Mouse (Mus musculus) forebrain, embryonic 16.5 days (tissue): ENCODE results near the gene Angptl6. TPM values are rescaled to one million over a fixed set of nuclear protein-coding genes. Genes with fewer than 3 reads are reported as not detected.

Experiments
- ATAC-seq: fragments of 200-750 bp; cut with Nextera tagmentation; 2 replicates; pipeline ENCODE4 v1.8.0; 2017; ENCODE audit warnings: mild to moderate bottlenecking, moderate library complexity
- H3K27ac ChIP-seq: fragments of 300-500 bp; sonication (generic); 2 replicates; pipeline ENCODE4 v1.5.1; 2014; ENCODE audit warnings: low read length, control low read depth
- H3K27me3 ChIP-seq: fragments of 300-500 bp; sonication (generic); replicated peaks from 2 replicates; pipeline ENCODE4 v1.6.1; 2014; ENCODE audit warnings: low read length; ENCODE audit not compliant: control insufficient read depth, insufficient read depth
- H3K36me3 ChIP-seq: fragments of 300-500 bp; sonication (generic); 2 replicates; pipeline ENCODE4 v1.6.1; 2014; ENCODE audit not compliant: control insufficient read depth, insufficient read depth
- H3K4me1 ChIP-seq: fragments of 300-500 bp; sonication (generic); replicated peaks from 2 replicates; pipeline ENCODE4 v1.6.1; 2014; ENCODE audit warnings: low read length; ENCODE audit not compliant: control insufficient read depth, insufficient read depth
- H3K4me2 ChIP-seq: fragments of 300-500 bp; sonication (generic); 2 replicates; pipeline ENCODE4 v1.6.1; 2014; ENCODE audit warnings: mild to moderate bottlenecking, low read length, control low read depth
- H3K4me3 ChIP-seq: fragments of 300-500 bp; sonication (generic); replicated peaks from 2 replicates; pipeline ENCODE4 v1.5.1; 2014; ENCODE audit warnings: mild to moderate bottlenecking, low read length, control low read depth
- H3K9ac ChIP-seq: fragments of 300-500 bp; sonication (generic); replicated peaks from 2 replicates; pipeline ENCODE4 v1.6.1; 2014; ENCODE audit warnings: low read depth, low read length, control low read depth
- H3K9me3 ChIP-seq: fragments of 300-500 bp; sonication (generic); 2 replicates; pipeline ENCODE4 v1.6.1; 2016; ENCODE audit warnings: low read length; ENCODE audit not compliant: control insufficient read depth
- WGBS: fragments of 180-500 bp; shearing (Covaris S2); extraction: QIAGEN DNeasy Blood & Tissue Kit; methylation state at CpG from one replicate; pipeline ENCODE4 v1.1.7; 2014; 5-methylcytosine and 5-hydroxymethylcytosine counted together
- polyA plus RNA-seq: library from polyadenylated mRNA; unstranded; fragments of >200 nt; fragmentation: Nextera tagmentation; extraction: Ambion mirVana; gene quantifications from 2 replicates; pipeline ENCODE4 v1.2.1, GENCODE M21; 2015

Gene Angptl6
- polyA plus RNA-seq, 1 experiment from 2014 or later: 20.2 TPM

- Histone ChIP-seq H3K4me1 (peaks cover 3% of the 10 kb centered on the region), H3K36me3 (no peaks in the 10 kb centered on the region), H3K4me3 (no peak overlapping the region), H3K4me2 (no peak overlapping the region), H3K9me3 (no peaks in the 10 kb centered on the region), H3K27ac (no peak overlapping the region), H3K27me3 (peaks cover 19% of the 10 kb centered on the region), H3K9ac (no peak overlapping the region)
- ATAC-seq: no peak
- 90% methylated on average over 12 of the region's 12 CpGs for WGBS
These were observed 6.0 kb downstream of the Angptl6 start for GRCm38 (mm10) chr9:20873521-20873920.

- H3K36me3 ChIP-seq: no peaks in the 10 kb centered on the region
- peaks cover 3% of the 10 kb centered on the region for H3K4me1 ChIP-seq
- 88% methylated on average over 10 of the region's 10 CpGs for WGBS
- no peak overlapping the region for H3K27ac ChIP-seq
- ATAC-seq: no peak
- H3K9ac ChIP-seq: no peak overlapping the region
- H3K4me2 ChIP-seq: no peak overlapping the region
- no peak overlapping the region for H3K4me3 ChIP-seq
- peaks cover 23% of the 10 kb centered on the region for H3K27me3 ChIP-seq
- no peaks in the 10 kb centered on the region for H3K9me3 ChIP-seq
These were observed 6.5 kb downstream of the Angptl6 start for GRCm38 (mm10) chr9:20872991-20873390.

- Histone ChIP-seq H3K4me3 (no peak overlapping the region), H3K4me2 (no peak overlapping the region), H3K27me3 (peaks cover 31% of the 10 kb centered on the region), H3K4me1 (no peaks in the 10 kb centered on the region), H3K36me3 (no peaks in the 10 kb centered on the region), H3K27ac (no peak overlapping the region), H3K9ac (no peak overlapping the region), H3K9me3 (no peaks in the 10 kb centered on the region)
- no peak for ATAC-seq
- WGBS: 74% methylated on average over 12 of the region's 12 CpGs
These were observed 9.0 kb downstream of the Angptl6 start for GRCm38 (mm10) chr9:20870211-20871173.

- Histone ChIP-seq H3K27me3 (peaks cover 33% of the 10 kb centered on the region), H3K27ac (no peak overlapping the region), H3K4me3 (peak overlapping the region; percentile 42; the same call in 1 of the 2 replicates), H3K9me3 (no peaks in the 10 kb centered on the region), H3K9ac (no peak overlapping the region), H3K4me1 (no peaks in the 10 kb centered on the region), H3K4me2 (peak overlapping the region; percentile 45), H3K36me3 (no peaks in the 10 kb centered on the region)
- WGBS: 9% methylated on average over 19 of the region's 19 CpGs
- no peak for ATAC-seq
These were observed 10.3 kb downstream of the Angptl6 start for GRCm38 (mm10) chr9:20869246-20869645.

DNA sequence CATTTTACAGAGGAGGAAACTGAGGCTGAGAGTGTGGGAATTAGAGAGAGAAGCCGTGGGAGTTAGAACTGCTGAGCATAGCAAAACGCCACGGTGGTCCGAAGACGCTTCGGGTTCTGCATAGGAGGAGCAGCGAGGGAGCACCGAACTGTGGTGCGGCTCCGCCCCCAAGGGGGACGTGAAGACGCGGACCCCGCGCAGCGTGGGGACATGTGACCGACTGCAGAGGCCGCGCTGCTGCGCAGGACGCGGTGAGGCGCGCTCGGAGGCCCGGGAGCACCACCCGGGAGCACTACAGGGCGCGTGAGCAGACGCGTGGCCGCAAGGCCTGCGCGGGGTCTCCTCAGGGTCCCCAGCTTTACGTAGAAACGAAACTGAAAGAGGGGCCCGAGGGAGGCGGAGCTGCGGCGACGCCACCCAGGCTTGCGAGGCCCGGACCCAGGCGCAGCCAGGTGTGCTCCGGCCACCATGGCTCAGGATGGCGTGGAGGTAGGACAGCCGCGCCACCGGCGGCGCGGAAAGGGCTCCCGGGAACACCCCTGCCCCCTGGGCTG is 11.0 kb downstream of the Angptl6 start, which contains the start of gene A230050P20Rik:
Gene A230050P20Rik (plus strand): TSS at position 195 of the 554 bp plus-strand sequence.
- ATAC-seq: peak; percentile 50; the same call in 1 of the 2 replicates
- peaks cover 33% of the 10 kb centered on the region for H3K27me3 ChIP-seq
- no peaks in the 10 kb centered on the region for H3K4me1 ChIP-seq
- no peaks in the 10 kb centered on the region for H3K36me3 ChIP-seq
- no peak within 1 kb of the TSS for H3K27ac ChIP-seq
- peak within 1 kb of the TSS; percentile 41 for H3K9ac ChIP-seq
- peak within 1 kb of the TSS; percentile 42 for H3K4me3 ChIP-seq
- 9% methylated on average over 52 of the region's 53 CpGs for WGBS
- H3K4me2 ChIP-seq: peak within 1 kb of the TSS; percentile 45
- no peaks in the 10 kb centered on the region for H3K9me3 ChIP-seq

DNA sequence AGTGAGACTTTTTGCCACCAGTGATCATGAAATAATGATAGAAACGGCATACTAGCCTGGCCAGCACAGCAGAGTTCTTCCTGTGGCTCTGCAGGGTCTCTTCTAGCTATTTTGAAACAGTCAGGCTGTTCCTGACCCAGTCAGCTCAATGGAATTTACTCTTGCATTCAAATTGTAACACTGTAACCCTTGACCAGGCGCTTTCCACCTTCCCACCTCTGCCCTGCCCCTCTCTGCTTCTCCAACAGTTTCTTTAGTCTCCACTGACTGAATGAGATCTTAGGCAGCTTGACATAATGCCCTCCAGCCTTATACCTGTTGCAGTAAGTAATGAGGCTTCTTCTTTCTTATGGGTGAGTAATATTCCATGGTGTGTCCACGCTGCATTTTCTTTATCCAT is 12.6 kb downstream of the Angptl6 start:
- ATAC-seq: no peak
- Histone ChIP-seq H3K9ac (no peak overlapping the region), H3K27me3 (peaks cover 33% of the 10 kb centered on the region), H3K4me2 (no peak overlapping the region), H3K4me1 (no peaks in the 10 kb centered on the region), H3K36me3 (no peaks in the 10 kb centered on the region), H3K9me3 (no peaks in the 10 kb centered on the region), H3K4me3 (no peak overlapping the region), H3K27ac (no peak overlapping the region)
- WGBS: 59% methylated on average over 3 of the region's 3 CpGs

- no peaks in the 10 kb centered on the region for H3K36me3 ChIP-seq
- no peak overlapping the region for H3K4me2 ChIP-seq
- peaks cover 2% of the 10 kb centered on the region; the same call in 1 of the 2 replicates for H3K27me3 ChIP-seq
- ATAC-seq: no peak
- no peaks in the 10 kb centered on the region for H3K9me3 ChIP-seq
- no peak overlapping the region for H3K4me3 ChIP-seq
- H3K27ac ChIP-seq: no peak overlapping the region
- no peak overlapping the region for H3K9ac ChIP-seq
- 65% methylated on average over 4 of the region's 4 CpGs for WGBS
- H3K4me1 ChIP-seq: no peaks in the 10 kb centered on the region
These were observed 17.3 kb downstream of the Angptl6 start for GRCm38 (mm10) chr9:20862225-20862624.

DNA sequence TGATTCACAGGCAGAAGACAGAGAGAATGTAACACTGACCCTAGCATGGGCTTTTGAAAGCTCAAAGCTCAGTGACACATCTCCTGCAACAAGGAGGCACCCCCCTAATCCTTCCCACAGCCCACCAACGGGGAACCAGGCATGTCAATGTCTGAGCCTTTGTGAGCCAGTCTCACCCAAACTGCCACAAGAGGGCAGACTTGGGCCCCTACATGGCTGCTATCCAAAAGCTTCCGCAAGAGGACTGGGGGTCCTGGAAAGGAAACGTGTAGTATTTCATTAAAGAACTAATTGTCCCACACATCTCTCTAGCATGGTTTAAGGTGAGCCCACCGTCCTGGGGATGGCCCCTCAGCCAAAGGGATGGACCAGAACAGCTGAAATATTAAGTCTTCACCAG is 17.7 kb downstream of the Angptl6 start:
- no peak for ATAC-seq
- H3K4me1 ChIP-seq: no peaks in the 10 kb centered on the region
- no peak overlapping the region for H3K9ac ChIP-seq
- H3K27ac ChIP-seq: no peak overlapping the region
- H3K9me3 ChIP-seq: no peaks in the 10 kb centered on the region
- 0 out of 2 replicates have a peak, but pooled peaks cover 2% of the 10 kb centered on the region for H3K27me3 ChIP-seq
- no peak overlapping the region for H3K4me2 ChIP-seq
- no peaks in the 10 kb centered on the region for H3K36me3 ChIP-seq
- WGBS: 3% methylated on average over 4 of the region's 4 CpGs
- no peak overlapping the region for H3K4me3 ChIP-seq

DNA sequence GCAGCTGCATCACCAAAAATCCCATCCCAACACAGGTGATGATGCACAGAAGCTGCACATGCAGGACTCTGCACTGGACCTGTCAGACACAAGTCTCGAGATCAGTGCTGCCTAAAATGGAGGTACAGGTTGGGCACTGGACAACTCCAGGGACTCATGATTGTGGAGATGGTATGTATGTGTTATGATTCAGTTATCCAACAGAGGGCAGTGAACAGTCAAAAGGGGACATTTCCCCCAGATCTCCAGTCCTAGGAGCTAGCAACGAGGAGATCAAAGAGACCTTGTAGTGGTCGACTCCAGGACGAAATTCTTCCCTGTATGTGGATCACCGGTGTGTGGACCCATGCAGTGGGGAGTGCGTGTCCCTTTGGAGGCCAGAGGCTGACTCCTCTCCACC is 19.6 kb downstream of the Angptl6 start:
- H3K9me3 ChIP-seq: no peaks in the 10 kb centered on the region
- no peaks in the 10 kb centered on the region for H3K36me3 ChIP-seq
- no peak overlapping the region for H3K27ac ChIP-seq
- H3K4me3 ChIP-seq: no peak overlapping the region
- ATAC-seq: no peak
- no peaks in the 10 kb centered on the region for H3K4me1 ChIP-seq
- H3K27me3 ChIP-seq: 0 out of 2 replicates have a peak, but pooled peaks cover 2% of the 10 kb centered on the region
- WGBS: 60% methylated on average over 6 of the region's 6 CpGs
- H3K9ac ChIP-seq: no peak overlapping the region
- no peak overlapping the region for H3K4me2 ChIP-seq
